Mouse (Mus musculus): ENCODE measurements at regions not wholly inside any gene's neighbourhood (a gene's known extent, or its start where the extent isn't known, plus 50 kb on each side); places are given as distances from the start of the nearest gene placed in this dataset.
A peak's percentile ranks its signal among the peaks of the same experiment; 100 is the strongest.

DNA sequence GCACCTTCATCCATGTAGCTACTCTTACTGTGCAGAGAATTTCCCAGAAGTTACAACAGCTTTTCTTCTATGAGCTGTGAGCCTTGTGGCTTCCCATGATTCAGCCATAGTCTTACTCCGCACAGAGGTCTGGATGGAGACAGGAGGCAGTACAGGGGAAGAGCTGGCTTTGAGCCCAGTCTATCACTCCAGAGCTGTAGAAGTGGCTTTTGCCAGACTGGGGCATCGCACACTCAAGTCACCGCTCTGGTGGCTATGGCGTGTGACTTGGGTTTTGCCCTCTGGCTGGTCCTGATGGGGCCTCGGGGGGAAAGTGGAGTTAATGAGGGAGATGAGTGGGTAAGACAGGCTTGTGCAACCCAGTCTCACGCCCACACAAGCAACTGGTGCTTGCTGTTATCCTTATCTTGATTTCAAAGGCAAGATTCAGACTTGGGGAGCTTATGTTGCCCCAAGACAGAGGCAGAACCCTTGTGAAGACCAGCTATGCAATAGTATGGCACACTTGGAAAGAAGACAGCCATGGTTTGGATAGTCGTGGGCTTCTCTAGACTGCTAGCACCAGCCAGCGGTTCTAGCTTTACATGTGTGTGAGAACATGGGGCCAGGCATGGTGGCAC, 81.7 kb upstream of the Zfp217 start:
- H3K4me1 ChIP-seq (replicated peaks; ENCODE audit: control insufficient read depth, insufficient read depth, low read length): no peaks in the 10 kb centered on the region; the same call in 1 of the 2 replicates
- H3K27me3 ChIP-seq (replicated peaks; ENCODE audit: control insufficient read depth, insufficient read depth, low read length): no peaks in the 10 kb centered on the region
- H3K27ac ChIP-seq (ENCODE audit: low read depth, low read length): no peak overlapping the region
- H3K4me3 ChIP-seq (ENCODE audit: low read depth, low read length): no peak overlapping the region
- no peak overlapping the region for H3K9ac ChIP-seq (ENCODE audit: low read depth, low read length)
- no peak for DNase-seq (ENCODE audit: low spot score)
- H3K9me3 ChIP-seq (ENCODE audit: control insufficient read depth, low read length): no peaks in the 10 kb centered on the region
- no peaks in the 10 kb centered on the region for H3K36me3 ChIP-seq (ENCODE audit: control insufficient read depth, insufficient read depth, low read length)
- no peak overlapping the region for H3K4me2 ChIP-seq
- no peak for ATAC-seq (replicated peaks; ENCODE audit: low FRiP score)
- 82% methylated on average over 8 of the region's 8 CpGs for WGBS

DNA sequence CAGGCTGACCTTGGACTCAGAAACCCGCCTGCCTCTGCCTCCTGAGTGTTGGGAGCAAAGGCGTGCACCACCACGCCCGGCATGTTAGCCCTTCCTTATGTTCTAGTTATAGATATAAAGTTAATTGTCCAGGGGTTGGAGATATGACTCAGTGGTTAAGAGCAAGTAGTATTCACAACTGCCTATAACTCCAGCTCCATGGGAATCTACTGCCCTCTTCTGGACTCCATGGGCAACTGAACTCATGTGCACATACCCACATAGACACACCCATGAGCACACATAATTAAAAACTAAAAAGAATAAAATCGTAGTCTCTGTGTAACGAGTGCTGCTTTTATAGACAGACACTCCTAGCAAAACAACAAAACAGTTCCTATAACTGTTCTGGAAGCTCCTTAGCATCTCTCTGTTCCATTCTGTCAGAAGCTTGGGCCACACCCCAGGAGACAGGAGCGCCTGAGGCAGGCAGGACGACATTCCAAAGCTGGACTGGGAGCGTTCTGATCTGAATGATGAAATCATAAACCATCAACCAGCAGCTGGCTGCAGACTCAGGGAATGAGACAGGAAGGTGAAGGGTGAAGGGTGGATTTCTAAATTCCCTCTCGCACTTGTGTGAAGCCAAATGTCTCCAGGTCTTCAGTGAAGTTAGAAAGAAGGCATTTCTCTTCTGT, 80.6 kb upstream of the Zfp217 start:
- H3K27ac ChIP-seq (ENCODE audit: low read depth, low read length): no peak overlapping the region
- 88% methylated on average over 10 of the region's 10 CpGs for WGBS
- no peaks in the 10 kb centered on the region for H3K27me3 ChIP-seq (replicated peaks; ENCODE audit: control insufficient read depth, insufficient read depth, low read length)
- ATAC-seq (replicated peaks; ENCODE audit: low FRiP score) (no peak), DNase-seq (ENCODE audit: low spot score) (no peak)
- H3K4me1 ChIP-seq (replicated peaks; ENCODE audit: control insufficient read depth, insufficient read depth, low read length): peaks cover 8% of the 10 kb centered on the region
- H3K4me3 ChIP-seq (ENCODE audit: low read depth, low read length): no peak overlapping the region
- no peak overlapping the region for H3K4me2 ChIP-seq
- H3K9ac ChIP-seq (ENCODE audit: low read depth, low read length): no peak overlapping the region
- no peaks in the 10 kb centered on the region for H3K36me3 ChIP-seq (ENCODE audit: control insufficient read depth, insufficient read depth, low read length)
- no peaks in the 10 kb centered on the region for H3K9me3 ChIP-seq (ENCODE audit: control insufficient read depth, low read length)

DNA sequence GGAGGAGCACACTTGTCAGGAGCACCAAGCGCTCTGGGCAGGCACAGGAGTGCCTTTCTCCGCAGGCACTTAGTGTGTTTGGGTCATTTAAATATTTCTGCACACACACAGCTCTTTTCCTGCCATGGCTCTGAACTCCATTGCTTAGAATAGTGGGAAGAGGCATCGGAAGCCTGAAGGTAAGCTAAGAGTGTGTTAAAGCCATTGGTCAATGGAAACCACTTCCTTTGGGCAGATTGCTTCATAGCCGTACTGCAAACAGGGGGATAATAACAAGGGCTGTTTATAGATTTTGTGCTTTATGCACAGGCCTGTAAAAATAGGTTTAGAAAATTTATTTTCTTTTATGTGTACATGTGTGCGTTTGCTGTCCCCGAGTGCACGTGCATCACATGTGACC, 76.0 kb upstream of the Zfp217 start:
- Histone ChIP-seq H3K4me2 (no peak overlapping the region), H3K9ac (ENCODE audit: low read depth, low read length) (no peak overlapping the region), H3K36me3 (ENCODE audit: control insufficient read depth, insufficient read depth, low read length) (no peaks in the 10 kb centered on the region), H3K4me3 (ENCODE audit: low read depth, low read length) (no peak overlapping the region), H3K27me3 (replicated peaks; ENCODE audit: control insufficient read depth, insufficient read depth, low read length) (no peaks in the 10 kb centered on the region), H3K27ac (ENCODE audit: low read depth, low read length) (0 out of 2 replicates have a peak overlapping the region, but pooled peaks have one; percentile 3), H3K9me3 (ENCODE audit: control insufficient read depth, low read length) (no peaks in the 10 kb centered on the region), H3K4me1 (replicated peaks; ENCODE audit: control insufficient read depth, insufficient read depth, low read length) (peaks cover 37% of the 10 kb centered on the region)
- DNase-seq (ENCODE audit: low spot score): no peak
- ATAC-seq (replicated peaks; ENCODE audit: low FRiP score): no peak
- WGBS: 71% methylated on average over 7 of the region's 7 CpGs

DNA sequence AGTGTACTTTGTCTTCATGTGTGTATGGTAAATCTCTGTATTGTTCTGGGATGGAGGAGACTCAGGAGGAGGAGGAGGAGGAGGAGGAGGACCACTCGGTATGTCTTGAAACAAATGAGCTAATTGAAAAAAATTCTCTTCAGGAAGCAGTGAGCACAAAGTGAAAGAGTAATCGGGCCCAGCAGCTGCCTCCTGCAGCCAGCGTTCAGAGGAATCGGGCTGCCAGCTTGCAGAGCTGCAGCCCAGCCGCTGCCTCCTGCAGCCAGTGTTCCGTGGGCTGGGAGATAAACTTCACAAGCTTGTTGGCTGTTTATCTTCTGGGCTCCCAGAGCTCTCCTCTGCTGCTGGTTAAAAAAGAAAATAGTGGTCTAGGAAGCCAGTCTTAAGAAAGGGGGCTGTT, 74.9 kb upstream of the Zfp217 start:
- H3K9me3 ChIP-seq (ENCODE audit: control insufficient read depth, low read length): no peaks in the 10 kb centered on the region
- H3K4me3 ChIP-seq (ENCODE audit: low read depth, low read length): peak overlapping the region; percentile 20
- H3K27me3 ChIP-seq (replicated peaks; ENCODE audit: control insufficient read depth, insufficient read depth, low read length): no peaks in the 10 kb centered on the region
- peak overlapping the region; percentile 53 for H3K27ac ChIP-seq (ENCODE audit: low read depth, low read length)
- H3K36me3 ChIP-seq (ENCODE audit: control insufficient read depth, insufficient read depth, low read length): no peaks in the 10 kb centered on the region
- ATAC-seq (replicated peaks; ENCODE audit: low FRiP score) (peak; percentile 43), DNase-seq (ENCODE audit: low spot score) (peak; percentile 43)
- 2% methylated on average over 6 of the region's 6 CpGs for WGBS
- H3K9ac ChIP-seq (ENCODE audit: low read depth, low read length): peak overlapping the region; percentile 48
- peak overlapping the region; percentile 93 for H3K4me2 ChIP-seq
- peaks cover 45% of the 10 kb centered on the region for H3K4me1 ChIP-seq (replicated peaks; ENCODE audit: control insufficient read depth, insufficient read depth, low read length)

DNA sequence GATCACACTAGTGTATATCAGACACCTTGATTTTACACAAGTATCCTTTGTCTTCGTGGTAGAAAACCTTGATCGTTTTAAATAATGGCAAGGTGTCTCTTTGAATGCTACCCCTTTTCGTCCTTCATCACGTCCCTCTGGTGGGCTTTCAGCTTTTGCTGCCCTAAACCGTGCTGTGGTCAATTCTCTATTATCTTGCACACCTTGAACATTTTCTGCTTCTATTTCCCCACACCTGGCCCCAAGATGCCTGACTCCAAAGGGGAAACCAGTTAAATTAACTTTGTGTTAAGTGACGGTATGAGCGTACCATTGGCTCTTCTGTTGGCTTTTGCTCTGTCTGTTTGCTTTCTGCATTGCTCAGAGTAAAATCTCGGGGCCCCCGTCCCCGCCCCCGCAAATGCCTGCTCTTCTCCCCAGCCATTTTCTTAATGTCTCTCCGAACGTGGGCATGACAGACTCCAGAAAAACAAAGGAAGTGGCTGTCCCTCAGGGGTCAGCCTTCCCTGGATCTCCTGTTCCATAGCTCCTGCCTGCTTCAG, 74.2 kb upstream of the Zfp217 start:
- H3K4me1 ChIP-seq (replicated peaks; ENCODE audit: control insufficient read depth, insufficient read depth, low read length): peaks cover 45% of the 10 kb centered on the region
- H3K36me3 ChIP-seq (ENCODE audit: control insufficient read depth, insufficient read depth, low read length): no peaks in the 10 kb centered on the region
- no peak for DNase-seq (ENCODE audit: low spot score)
- H3K4me3 ChIP-seq (ENCODE audit: low read depth, low read length): peak overlapping the region; percentile 20; the same call in 1 of the 2 replicates
- ATAC-seq (replicated peaks; ENCODE audit: low FRiP score): no peak
- peak overlapping the region; percentile 93 for H3K4me2 ChIP-seq
- no peaks in the 10 kb centered on the region for H3K9me3 ChIP-seq (ENCODE audit: control insufficient read depth, low read length)
- peak overlapping the region; percentile 53 for H3K27ac ChIP-seq (ENCODE audit: low read depth, low read length)
- 16% methylated on average over 13 of the region's 13 CpGs for WGBS
- no peaks in the 10 kb centered on the region for H3K27me3 ChIP-seq (replicated peaks; ENCODE audit: control insufficient read depth, insufficient read depth, low read length)
- peak overlapping the region; percentile 43 for H3K9ac ChIP-seq (ENCODE audit: low read depth, low read length)

DNA sequence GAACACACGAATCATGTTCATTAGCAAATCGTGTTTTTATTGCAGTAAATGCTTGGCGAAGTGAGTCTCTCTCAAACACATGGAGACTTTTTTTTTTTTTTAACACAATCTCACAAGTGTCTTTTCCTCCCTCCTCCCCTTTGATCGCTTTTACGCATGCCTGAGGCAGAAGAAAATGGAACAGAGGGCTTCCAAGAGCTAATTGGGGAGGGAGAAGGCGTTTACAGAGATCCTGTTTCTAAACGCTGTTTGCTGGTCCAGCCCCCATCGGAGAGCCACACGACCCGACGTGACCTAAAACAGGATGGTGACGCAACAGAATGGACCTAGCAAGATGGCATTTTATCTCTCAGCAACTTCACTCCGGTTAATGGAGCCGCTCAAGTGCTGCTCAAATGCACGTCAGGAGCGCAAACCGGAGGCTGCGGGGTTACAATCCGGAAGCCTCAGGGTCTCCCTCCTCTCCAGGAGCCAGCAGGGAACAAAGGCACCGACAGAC, 73.0 kb upstream of the Zfp217 start:
- H3K4me3 ChIP-seq (ENCODE audit: low read depth, low read length): peak overlapping the region; percentile 48
- under 1% methylated on average over 20 of the region's 20 CpGs for WGBS
- peak overlapping the region; percentile 39 for H3K9ac ChIP-seq (ENCODE audit: low read depth, low read length)
- H3K4me2 ChIP-seq: peak overlapping the region; percentile 93
- H3K36me3 ChIP-seq (ENCODE audit: control insufficient read depth, insufficient read depth, low read length): no peaks in the 10 kb centered on the region
- DNase-seq (ENCODE audit: low spot score) (peak; percentile 66), ATAC-seq (replicated peaks; ENCODE audit: low FRiP score) (peak; percentile 41)
- H3K27ac ChIP-seq (ENCODE audit: low read depth, low read length): peak overlapping the region; percentile 52
- peaks cover 45% of the 10 kb centered on the region for H3K4me1 ChIP-seq (replicated peaks; ENCODE audit: control insufficient read depth, insufficient read depth, low read length)
- no peaks in the 10 kb centered on the region for H3K27me3 ChIP-seq (replicated peaks; ENCODE audit: control insufficient read depth, insufficient read depth, low read length)
- no peaks in the 10 kb centered on the region for H3K9me3 ChIP-seq (ENCODE audit: control insufficient read depth, low read length)

DNA sequence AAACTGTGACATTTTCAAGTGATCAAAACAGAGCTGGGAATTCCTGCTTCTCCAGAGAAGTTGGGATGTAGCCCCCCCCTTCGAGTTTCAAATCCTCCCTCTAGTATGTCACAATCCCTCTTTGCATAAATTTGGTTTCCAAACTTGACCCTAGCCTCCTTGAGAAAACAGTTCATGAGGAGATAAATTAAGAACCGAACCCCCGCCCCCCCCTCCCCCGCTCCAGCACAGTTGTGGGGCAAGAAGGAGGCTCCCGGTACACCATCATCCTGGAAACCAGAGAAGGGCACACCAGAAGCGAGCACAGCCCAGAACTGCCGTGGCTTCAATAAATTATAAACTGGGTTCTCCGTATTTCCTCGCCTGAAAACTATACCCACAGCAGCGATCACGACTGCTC, 72.5 kb upstream of the Zfp217 start:
- Histone ChIP-seq H3K4me1 (replicated peaks; ENCODE audit: control insufficient read depth, insufficient read depth, low read length) (peaks cover 45% of the 10 kb centered on the region), H3K4me3 (ENCODE audit: low read depth, low read length) (peak overlapping the region; percentile 48), H3K36me3 (ENCODE audit: control insufficient read depth, insufficient read depth, low read length) (no peaks in the 10 kb centered on the region), H3K4me2 (peak overlapping the region; percentile 93), H3K27me3 (replicated peaks; ENCODE audit: control insufficient read depth, insufficient read depth, low read length) (no peaks in the 10 kb centered on the region), H3K9me3 (ENCODE audit: control insufficient read depth, low read length) (no peaks in the 10 kb centered on the region), H3K9ac (ENCODE audit: low read depth, low read length) (peak overlapping the region; percentile 39), H3K27ac (ENCODE audit: low read depth, low read length) (peak overlapping the region; percentile 70)
- WGBS: 2% methylated on average over 11 of the region's 11 CpGs
- DNase-seq (ENCODE audit: low spot score): no peak
- ATAC-seq (replicated peaks; ENCODE audit: low FRiP score): no peak

DNA sequence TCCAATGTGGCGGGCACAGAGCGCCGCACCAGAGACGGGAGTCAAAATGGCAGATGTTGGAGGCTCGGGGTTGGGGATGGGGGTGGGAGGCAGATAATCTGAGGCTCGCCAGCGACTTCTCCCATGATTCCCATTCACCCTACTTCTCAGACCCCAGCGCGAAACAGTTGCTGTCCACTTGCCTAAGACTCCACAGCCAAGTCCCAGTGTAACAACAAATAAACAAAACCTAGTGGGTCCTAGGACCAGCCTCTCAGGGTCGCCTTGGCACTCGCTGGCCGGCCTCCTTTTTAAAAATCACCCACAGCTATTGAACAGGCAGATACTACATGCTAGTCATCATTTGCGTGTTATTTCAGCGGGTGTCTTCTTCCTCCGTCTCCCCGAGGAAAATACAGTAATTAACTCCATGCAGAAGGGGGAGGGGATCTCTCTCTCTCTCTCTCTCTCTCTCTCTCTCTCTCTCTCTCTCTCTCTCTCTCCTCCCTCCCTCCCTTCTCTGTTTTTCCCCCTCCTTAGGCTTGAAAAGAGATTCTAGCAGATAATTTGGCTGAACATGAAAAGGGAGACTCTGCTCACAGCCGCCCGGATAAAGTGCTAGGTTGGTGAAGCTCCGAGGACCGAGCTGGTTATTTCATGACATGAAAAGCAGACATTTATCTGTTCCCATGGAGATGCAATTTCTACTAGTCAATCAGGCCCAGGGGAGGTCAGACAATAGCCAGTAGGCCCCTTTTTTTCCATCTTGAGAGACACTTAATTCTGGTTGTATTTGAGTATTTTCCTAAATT, 71.9 kb upstream of the Zfp217 start:
- WGBS: 3% methylated on average over 20 of the region's 20 CpGs
- 0 out of 2 replicates have a peak, but pooled peaks cover 3% of the 10 kb centered on the region for H3K9me3 ChIP-seq (ENCODE audit: control insufficient read depth, low read length)
- peaks cover 45% of the 10 kb centered on the region for H3K4me1 ChIP-seq (replicated peaks; ENCODE audit: control insufficient read depth, insufficient read depth, low read length)
- peak overlapping the region; percentile 70 for H3K27ac ChIP-seq (ENCODE audit: low read depth, low read length)
- peak overlapping the region; percentile 71 for H3K9ac ChIP-seq (ENCODE audit: low read depth, low read length)
- peak overlapping the region; percentile 93 for H3K4me2 ChIP-seq
- H3K36me3 ChIP-seq (ENCODE audit: control insufficient read depth, insufficient read depth, low read length): no peaks in the 10 kb centered on the region
- no peaks in the 10 kb centered on the region for H3K27me3 ChIP-seq (replicated peaks; ENCODE audit: control insufficient read depth, insufficient read depth, low read length)
- ATAC-seq (replicated peaks; ENCODE audit: low FRiP score): no peak
- peak; percentile 55 for DNase-seq (ENCODE audit: low spot score)
- peak overlapping the region; percentile 48 for H3K4me3 ChIP-seq (ENCODE audit: low read depth, low read length)

All from liver, embryonic 11.5 days (tissue).